Mouse (Mus musculus) stomach, embryonic 15.5 days (tissue): ENCODE measurements around the gene Clasp1. TPM values are rescaled to one million over a fixed set of nuclear protein-coding genes. Genes with fewer than 3 reads are reported as not detected.

Source experiments
- ATAC-seq: fragments of 200-750 bp; cut with Nextera tagmentation; 2 replicates; pipeline ENCODE4 v1.8.0; 2017; ENCODE audit warnings: low read depth, moderate number of reproducible peaks, moderate TSS enrichment; ENCODE audit not compliant: insufficient read depth, low FRiP score
- H3K27ac ChIP-seq: fragments of 300-500 bp; sonication (generic); 2 replicates; pipeline ENCODE4 v1.5.1; 2015; ENCODE audit warnings: mild to moderate bottlenecking, inconsistent platforms
- H3K27me3 ChIP-seq: fragments of 300-500 bp; sonication (generic); replicated peaks from 2 replicates; pipeline ENCODE4 v1.6.1; 2015; ENCODE audit warnings: inconsistent platforms
- H3K36me3 ChIP-seq: fragments of 300-500 bp; sonication (generic); 2 replicates; pipeline ENCODE4 v1.6.1; 2015; ENCODE audit warnings: inconsistent platforms
- H3K4me1 ChIP-seq: fragments of 300-500 bp; sonication (generic); 2 replicates; pipeline ENCODE4 v1.6.1; 2015; ENCODE audit warnings: inconsistent platforms
- H3K4me2 ChIP-seq: fragments of 300-500 bp; sonication (generic); 2 replicates; pipeline ENCODE4 v1.6.1; 2015; ENCODE audit warnings: mild to moderate bottlenecking, inconsistent platforms
- H3K4me3 ChIP-seq: fragments of 300-500 bp; sonication (generic); replicated peaks from 2 replicates; pipeline ENCODE4 v1.5.1; 2015; ENCODE audit warnings: inconsistent platforms
- H3K9ac ChIP-seq: fragments of 300-500 bp; sonication (generic); 2 replicates; pipeline ENCODE4 v1.6.1; 2015; ENCODE audit warnings: inconsistent platforms
- H3K9me3 ChIP-seq: fragments of 300-500 bp; sonication (generic); 2 replicates; pipeline ENCODE4 v1.6.1; 2016; ENCODE audit warnings: inconsistent platforms
- WGBS: fragments of 180-500 bp; shearing (Covaris S2); methylation state at CpG from one replicate; pipeline ENCODE4 v1.1.7; 2015; 5-methylcytosine and 5-hydroxymethylcytosine counted together
- polyA plus RNA-seq: library from polyadenylated mRNA; unstranded; fragments of >200 nt; fragmentation: Nextera tagmentation; extraction: Ambion mirVana; gene quantifications from 2 replicates; pipeline ENCODE4 v1.2.1, GENCODE M21; 2015

The Clasp1 gene
- polyA plus RNA-seq: 38.7 and 42.1 TPM in 2 replicates

DNA sequence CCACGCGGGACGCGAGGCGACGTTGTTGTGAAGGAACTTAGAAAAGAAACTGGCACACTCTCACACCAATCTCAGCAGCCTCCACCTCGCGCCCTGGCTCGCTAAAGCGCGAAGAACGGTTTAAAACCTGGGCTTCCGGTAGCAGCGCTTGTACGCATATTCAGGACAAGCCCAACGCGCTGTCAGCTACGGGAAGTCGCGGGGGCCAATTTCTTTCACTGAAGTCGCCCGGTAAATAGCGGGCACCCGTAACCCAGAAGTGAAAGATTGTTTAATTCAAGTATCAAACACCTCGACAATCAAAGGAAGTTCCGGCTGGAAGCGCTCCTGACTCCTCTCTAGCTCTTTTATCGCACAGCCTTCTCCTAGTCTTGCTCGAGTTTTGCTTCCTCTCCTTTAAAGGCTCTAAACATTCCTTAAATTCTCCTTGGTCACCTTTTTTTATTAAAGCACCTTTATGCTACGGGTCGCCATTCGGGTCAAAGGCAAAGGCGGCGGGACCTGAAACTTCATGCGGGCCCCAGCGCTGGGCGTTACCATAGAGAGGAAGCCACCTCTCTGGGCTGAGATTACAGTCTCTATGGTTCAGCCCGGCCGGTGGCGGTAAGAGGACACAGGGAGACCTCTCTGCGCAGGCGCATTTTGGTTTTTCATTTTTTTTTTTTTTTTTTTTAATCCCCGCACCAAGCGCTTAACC is at the start of gene Clasp1:
Gene Clasp1 (plus strand): TSS at position 302 of the 697 bp plus-strand sequence.
- H3K9ac ChIP-seq: peak within 1 kb of the TSS; percentile 86
- ATAC-seq: peak; percentile 98
- H3K36me3 ChIP-seq: no peaks in the 10 kb centered on the region
- H3K9me3 ChIP-seq: no peaks in the 10 kb centered on the region
- peak within 1 kb of the TSS; percentile 71 for H3K4me2 ChIP-seq
- peaks cover 4% of the 10 kb centered on the region for H3K4me1 ChIP-seq
- H3K4me3 ChIP-seq: peak within 1 kb of the TSS; percentile 94
- WGBS: 0% methylated on average over 44 of the region's 44 CpGs
- no peaks in the 10 kb centered on the region for H3K27me3 ChIP-seq
- peak within 1 kb of the TSS; percentile 95 for H3K27ac ChIP-seq

DNA sequence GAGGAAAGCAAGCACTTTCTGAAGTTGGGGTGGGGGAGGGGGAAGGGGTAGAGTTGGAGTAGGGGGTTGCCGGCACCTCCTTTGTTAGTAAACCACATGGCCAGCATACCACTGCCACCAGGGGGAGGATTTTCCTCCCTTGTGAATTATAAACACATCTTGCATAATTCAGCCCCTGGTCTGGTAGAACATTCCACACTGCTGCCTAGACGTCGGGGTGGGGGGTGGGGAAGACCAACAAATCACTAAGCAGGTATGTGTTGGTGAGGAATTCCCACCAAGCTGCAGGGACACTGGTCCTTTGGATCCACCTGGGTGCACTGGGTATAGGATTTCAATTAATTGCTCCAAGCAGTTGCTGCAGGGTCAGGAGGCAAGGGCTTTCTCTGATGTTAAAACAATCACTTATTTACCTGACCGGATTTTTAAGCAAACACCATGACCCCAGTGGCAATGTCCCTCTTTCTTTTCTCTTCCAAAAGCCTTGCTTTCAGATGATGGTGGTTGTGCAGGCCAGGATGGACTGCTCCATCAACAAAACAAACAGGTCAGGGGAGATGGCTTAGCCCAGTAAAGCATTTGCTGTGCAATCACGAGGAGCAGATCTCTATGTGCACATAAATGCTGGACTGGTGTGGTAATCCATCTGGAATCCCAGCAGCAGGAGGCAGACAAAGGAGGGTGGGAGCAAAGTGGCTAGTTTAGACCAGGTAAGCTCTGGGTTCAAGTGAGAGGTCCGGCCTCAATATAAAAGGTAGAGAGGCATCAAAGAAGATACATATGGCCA is 45.0 kb upstream of the Clasp1 start:
- H3K36me3 ChIP-seq: no peaks in the 10 kb centered on the region
- no peak for ATAC-seq
- no peak overlapping the region for H3K9ac ChIP-seq
- H3K4me3 ChIP-seq: no peak overlapping the region
- 25% methylated on average over 6 of the region's 6 CpGs for WGBS
- no peak overlapping the region for H3K4me2 ChIP-seq
- H3K27ac ChIP-seq: no peak overlapping the region
- no peaks in the 10 kb centered on the region for H3K4me1 ChIP-seq
- no peaks in the 10 kb centered on the region for H3K9me3 ChIP-seq
- H3K27me3 ChIP-seq: no peaks in the 10 kb centered on the region

DNA sequence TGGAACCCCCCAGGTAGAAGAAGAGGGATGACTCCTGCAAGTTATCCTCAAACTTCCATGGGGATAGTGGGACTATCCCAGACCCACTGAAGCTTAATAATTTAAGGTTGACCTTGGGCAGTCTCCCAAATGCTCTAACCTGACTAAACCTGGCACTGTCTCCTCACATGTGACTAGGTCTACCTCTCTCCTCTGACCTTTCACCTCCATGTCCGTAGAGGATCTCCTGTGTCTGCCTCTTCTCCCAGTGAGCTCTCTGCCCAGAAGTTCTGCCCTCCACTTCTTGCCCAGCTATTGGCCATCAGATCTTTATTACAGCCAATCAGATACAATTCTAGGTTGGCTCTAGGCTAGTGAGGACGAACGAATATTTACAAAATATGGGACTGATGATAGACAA is 38.9 kb upstream of the Clasp1 start:
- Histone ChIP-seq H3K9ac (no peak overlapping the region), H3K4me1 (no peaks in the 10 kb centered on the region), H3K36me3 (no peaks in the 10 kb centered on the region), H3K4me2 (no peak overlapping the region), H3K27ac (no peak overlapping the region), H3K9me3 (no peaks in the 10 kb centered on the region), H3K4me3 (no peak overlapping the region), H3K27me3 (no peaks in the 10 kb centered on the region)
- 78% methylated on average over 3 of the region's 3 CpGs for WGBS
- ATAC-seq: no peak

DNA sequence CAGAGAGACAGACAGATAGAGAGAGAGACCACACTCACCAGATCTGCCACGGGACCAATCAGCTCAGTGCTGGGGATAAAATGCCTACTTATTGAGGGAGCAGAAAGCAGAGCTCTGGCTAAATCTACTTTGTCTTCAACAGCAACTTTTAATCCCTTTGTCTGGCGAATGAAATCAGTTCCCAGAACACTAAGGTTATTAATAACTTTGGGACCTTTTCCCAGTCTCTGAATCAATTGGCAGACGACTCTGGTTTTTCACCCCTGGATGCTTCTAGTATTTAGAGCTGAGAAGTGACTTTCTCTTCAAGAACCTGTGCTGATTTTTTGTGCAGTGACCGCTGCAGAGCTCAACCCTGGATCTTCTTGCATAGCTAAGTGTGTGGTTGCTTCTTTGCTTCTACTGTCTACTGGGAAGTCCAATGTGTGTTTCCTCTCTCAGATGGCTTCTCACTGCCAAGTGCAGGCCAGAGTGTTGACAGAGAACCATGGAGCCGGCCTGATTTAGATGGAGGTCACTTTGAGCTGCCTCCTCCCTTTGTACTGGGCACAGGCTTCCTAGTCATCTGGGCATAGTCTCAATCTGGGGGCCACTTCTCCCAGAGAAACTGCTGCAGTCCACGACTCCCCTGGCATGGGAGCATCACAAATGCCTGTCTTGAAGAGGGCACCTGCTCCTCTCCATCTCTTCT is 29.6 kb upstream of the Clasp1 start:
- H3K9ac ChIP-seq: no peak overlapping the region
- H3K4me3 ChIP-seq: no peak overlapping the region
- no peak overlapping the region for H3K27ac ChIP-seq
- no peak for ATAC-seq
- H3K4me2 ChIP-seq: no peak overlapping the region
- H3K27me3 ChIP-seq: no peaks in the 10 kb centered on the region
- H3K9me3 ChIP-seq: no peaks in the 10 kb centered on the region
- WGBS: 58% methylated on average over 6 of the region's 6 CpGs
- H3K36me3 ChIP-seq: no peaks in the 10 kb centered on the region
- no peaks in the 10 kb centered on the region for H3K4me1 ChIP-seq

DNA sequence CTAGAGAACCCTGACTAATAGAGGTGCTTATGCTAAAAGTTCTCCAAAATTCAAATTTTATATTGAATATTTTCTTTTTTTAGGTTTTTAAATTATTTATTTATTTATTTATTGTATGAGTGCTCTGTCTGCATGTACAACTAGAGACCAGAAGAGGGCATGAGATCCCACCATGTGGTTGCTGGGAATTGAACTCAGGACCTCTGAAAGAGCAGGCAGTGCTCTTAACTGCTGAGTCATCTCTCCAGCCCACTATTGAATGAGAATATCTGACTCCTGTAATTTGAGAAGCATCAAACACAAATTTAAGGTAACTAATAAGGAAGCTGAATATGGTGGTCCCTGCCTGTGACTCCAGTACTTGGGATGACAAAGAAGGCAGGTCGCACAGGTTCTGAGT is 20.9 kb upstream of the Clasp1 start:
- Histone ChIP-seq H3K4me2 (no peak overlapping the region), H3K9me3 (no peaks in the 10 kb centered on the region), H3K9ac (no peak overlapping the region), H3K36me3 (no peaks in the 10 kb centered on the region), H3K27me3 (no peaks in the 10 kb centered on the region), H3K4me1 (no peaks in the 10 kb centered on the region), H3K4me3 (no peak overlapping the region), H3K27ac (no peak overlapping the region)
- 76% methylated on average over 1 of the region's 1 CpGs for WGBS
- ATAC-seq: no peak

DNA sequence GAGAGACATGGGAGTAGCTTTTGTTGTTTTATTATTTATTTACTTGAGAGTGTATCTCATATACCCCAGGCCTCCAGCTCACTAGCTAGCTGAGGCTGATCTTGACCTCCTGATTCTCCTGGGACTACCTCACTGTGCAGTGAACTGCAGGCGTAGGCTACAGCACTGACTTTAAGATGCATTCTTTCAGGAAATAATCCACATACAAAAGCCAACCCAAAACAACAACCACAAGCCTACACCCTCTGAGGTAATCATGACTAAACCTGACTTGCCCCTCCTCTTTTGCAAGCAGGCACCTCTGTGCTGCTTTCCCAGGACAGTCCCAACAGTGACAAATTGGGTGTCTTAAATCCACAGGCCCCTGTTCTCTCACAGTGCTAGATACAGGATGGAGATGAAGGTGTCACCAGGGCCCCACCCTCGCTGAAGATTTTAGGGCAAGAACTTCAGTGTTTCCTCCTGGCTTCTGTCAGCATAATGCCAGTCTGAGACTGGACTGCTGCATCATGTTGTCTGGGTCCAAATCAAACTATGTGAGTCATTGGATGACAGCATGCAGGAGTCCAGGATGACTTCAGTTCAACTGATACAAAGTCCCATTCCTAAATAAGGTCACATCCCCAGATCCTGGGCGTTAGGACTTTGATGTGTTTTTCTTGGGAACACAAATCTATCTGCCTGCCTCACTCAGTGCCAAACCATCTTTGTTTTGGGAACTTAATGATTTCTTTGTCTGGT is 20.0 kb upstream of the Clasp1 start:
- no peaks in the 10 kb centered on the region for H3K36me3 ChIP-seq

DNA sequence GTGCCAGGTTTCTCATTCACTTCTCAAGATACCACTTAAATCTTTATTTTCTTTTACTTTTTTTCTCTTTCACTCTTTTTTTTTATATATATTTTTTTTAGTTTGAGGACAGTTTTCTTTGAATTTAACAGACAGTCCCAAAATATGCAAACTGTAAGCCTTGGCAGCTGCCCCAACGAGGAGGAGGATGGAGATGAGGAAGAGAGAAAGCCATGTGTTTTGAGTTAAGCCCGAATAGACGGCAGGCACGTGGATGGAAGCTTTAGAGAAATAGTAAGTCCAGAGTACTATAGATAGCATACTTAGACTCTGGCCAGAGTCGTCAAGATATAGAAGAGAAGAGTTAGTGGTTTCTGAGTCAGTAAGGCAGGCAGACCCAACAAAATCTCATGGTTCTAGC is 11.1 kb upstream of the Clasp1 start:
- Histone ChIP-seq H3K9ac (no peak overlapping the region), H3K4me2 (no peak overlapping the region), H3K4me1 (no peaks in the 10 kb centered on the region), H3K9me3 (no peaks in the 10 kb centered on the region), H3K27me3 (no peaks in the 10 kb centered on the region), H3K27ac (no peak overlapping the region), H3K4me3 (no peak overlapping the region), H3K36me3 (no peaks in the 10 kb centered on the region)
- WGBS: 76% methylated on average over 5 of the region's 5 CpGs
- ATAC-seq: no peak

More for the DNA sequence above, 20.0 kb upstream of the Clasp1 start:
- 53% methylated on average over 3 of the region's 3 CpGs for WGBS
- no peak overlapping the region for H3K4me2 ChIP-seq
- no peak overlapping the region for H3K27ac ChIP-seq
- no peak; the same call in 1 of the 2 replicates for ATAC-seq
- no peak overlapping the region for H3K4me3 ChIP-seq
- no peaks in the 10 kb centered on the region for H3K27me3 ChIP-seq
- no peaks in the 10 kb centered on the region for H3K4me1 ChIP-seq
- H3K9me3 ChIP-seq: no peaks in the 10 kb centered on the region
- no peak overlapping the region for H3K9ac ChIP-seq

DNA sequence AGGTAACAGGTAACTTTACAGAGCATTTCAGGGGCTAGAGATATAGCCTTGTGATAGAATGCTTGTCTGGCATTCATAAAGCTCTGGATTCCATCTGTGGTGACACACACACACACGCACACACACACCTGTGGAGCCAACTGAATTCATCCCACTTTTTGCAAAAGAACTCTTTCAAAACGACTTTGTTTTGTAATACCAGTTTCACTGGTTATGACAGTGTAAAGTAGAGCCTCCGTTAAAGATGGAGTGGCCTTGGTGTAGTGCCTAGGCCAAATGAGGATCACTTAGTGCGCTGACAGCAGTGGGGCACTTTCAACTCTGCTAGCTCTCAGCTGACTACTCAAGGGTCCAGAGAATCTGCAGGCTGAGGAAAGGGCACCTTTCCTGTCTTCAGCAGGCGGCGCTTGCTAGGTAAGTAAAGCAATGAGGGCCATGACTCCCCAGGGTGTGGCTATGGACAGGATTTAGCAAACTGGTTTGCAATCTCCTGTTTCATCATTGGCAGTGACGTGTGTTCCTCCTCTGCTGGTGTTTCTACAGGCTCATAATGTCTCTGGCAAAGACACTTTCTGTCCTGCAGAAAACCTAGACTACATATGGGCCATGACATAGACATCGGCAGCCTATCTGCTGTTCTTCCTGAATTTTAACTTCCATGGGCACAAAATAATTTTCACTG is 8.6 kb upstream of the Clasp1 start:
- Histone ChIP-seq H3K4me1 (no peaks in the 10 kb centered on the region), H3K4me2 (no peak overlapping the region), H3K36me3 (no peaks in the 10 kb centered on the region), H3K4me3 (no peak overlapping the region), H3K27me3 (no peaks in the 10 kb centered on the region), H3K9me3 (no peaks in the 10 kb centered on the region), H3K9ac (no peak overlapping the region), H3K27ac (no peak overlapping the region)
- no peak for ATAC-seq
- 76% methylated on average over 8 of the region's 8 CpGs for WGBS

DNA sequence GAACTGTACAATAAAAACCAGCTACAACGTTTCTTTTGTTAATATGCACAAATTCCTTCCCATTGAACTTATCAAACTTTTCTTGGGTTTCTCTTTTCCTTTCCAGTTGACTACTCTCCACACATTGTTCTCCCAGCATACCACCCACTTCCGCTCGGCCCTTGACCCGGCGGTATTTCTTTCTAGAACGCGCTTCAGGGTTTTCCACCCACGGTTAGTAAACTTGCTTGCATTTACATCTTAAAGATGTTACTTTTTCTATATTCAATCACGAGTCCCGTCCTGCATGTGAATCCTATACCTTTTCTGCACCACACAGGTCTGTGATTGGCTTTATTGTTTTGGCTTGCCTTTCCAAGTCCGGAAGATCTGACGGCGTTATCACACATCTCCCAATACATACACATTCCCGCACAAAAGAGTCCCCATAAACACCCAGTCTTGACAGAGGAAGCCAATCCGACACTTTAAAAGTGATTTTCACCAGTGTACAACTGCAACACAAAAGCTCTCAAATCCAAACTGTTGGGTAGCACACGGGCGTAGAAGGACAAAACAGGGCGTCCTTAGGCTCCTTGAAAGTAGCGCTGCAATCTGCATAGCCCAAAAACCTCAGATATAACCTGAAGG is 616 bp upstream of the Clasp1 start:
- Histone ChIP-seq H3K4me2 (peak overlapping the region; percentile 71), H3K9ac (peak overlapping the region; percentile 38; the same call in 1 of the 2 replicates), H3K4me3 (peak overlapping the region; percentile 94), H3K9me3 (no peaks in the 10 kb centered on the region), H3K27ac (peak overlapping the region; percentile 95), H3K4me1 (peaks cover 4% of the 10 kb centered on the region), H3K36me3 (no peaks in the 10 kb centered on the region), H3K27me3 (no peaks in the 10 kb centered on the region)
- ATAC-seq: peak; percentile 8; the same call in 1 of the 2 replicates
- WGBS: 1% methylated on average over 19 of the region's 19 CpGs

DNA sequence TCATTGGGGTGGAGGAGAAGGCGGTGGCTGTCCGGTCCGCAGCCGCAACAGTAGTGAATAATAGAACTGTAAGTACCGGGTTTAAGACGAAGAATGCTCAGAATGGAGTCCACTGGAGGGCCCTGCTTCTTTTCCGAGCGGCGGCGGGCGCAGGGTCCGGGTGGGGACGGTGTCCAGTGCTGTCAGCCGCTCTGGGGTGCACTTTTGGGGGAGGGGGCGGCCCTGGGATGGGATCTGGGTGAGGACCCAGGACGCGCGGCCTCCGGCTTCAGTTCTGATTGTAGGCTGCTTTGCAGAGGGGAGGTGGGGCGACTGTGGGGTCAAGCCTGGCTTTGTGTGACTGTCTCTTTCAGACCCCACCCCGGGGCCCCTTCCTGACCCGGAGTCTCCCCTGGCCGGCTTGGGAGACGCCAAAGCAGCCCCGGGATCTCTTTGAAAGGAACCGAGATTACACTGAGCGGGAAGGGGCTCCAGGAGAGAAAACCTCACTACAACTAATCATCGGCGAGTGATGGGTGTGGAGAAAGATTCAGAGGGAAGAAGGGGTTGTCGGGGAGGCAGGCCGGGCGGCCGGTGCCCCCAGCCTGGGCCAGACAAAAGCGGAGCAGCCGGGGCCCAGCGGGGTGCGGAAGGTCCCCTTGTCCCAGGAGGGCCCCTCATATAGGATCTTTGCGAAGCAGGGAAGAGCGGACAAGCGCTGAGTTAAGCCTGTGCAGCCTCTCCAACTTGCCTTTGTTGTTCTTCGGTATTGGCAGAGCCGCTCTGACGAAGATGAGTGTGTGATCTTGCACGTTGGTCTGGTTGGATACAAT is 802 bp downstream of the Clasp1 start:
- H3K27me3 ChIP-seq: no peaks in the 10 kb centered on the region
- peak overlapping the region; percentile 86 for H3K9ac ChIP-seq
- peak overlapping the region; percentile 95 for H3K27ac ChIP-seq
- H3K36me3 ChIP-seq: no peaks in the 10 kb centered on the region
- under 1% methylated on average over 44 of the region's 44 CpGs for WGBS
- peaks cover 4% of the 10 kb centered on the region for H3K4me1 ChIP-seq
- peak overlapping the region; percentile 94 for H3K4me3 ChIP-seq
- peak overlapping the region; percentile 71 for H3K4me2 ChIP-seq
- no peaks in the 10 kb centered on the region for H3K9me3 ChIP-seq
- ATAC-seq: peak; percentile 33
